Mouse (Mus musculus): ENCODE measurements around the gene Glrx5.

Glrx5 gene

DNA sequence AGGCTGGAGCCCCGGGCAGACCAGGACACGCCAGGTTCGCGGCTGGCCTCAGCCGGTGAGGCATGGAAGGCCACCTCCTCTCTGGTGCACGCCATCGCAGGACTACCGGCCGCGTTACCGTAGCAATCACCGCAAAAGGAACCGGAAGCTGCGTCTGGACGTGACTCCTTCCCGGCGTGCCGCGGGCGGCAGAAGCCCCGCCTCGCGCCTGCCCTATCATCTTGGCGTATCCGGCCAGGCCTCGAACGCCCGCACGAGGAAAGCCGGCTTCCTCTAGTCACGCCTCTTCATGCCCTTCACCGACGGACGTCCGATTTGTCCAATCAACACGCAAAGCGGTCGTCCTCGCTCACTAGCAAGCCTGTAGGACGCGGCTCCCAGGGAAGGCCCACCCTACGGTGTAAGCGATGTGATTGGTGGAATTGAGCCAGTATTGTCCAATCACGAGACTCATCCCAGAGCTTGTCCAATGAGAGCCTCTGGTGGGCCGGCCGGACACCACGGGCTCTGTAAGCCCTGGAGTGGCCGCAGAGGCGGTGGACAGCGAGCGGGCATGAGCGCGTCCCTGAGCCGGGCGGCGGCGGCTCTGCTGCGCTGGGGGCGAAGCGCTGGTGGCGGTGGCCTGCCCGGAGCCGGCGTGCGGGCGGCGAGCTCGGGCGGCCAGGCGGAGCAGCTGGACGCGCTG, at the start of gene Glrx5:
Gene Glrx5 (plus strand): TSS at position 542 of the 685 bp plus-strand sequence.
- DNase-seq (ENCODE audit: low spot score), result peak; percentile 100

GRCm38 (mm10) chr12:104983476-104983875, 49.0 kb upstream of the Glrx5 start:
- DNase-seq (ENCODE audit: low spot score), result peak; percentile 46

DNA sequence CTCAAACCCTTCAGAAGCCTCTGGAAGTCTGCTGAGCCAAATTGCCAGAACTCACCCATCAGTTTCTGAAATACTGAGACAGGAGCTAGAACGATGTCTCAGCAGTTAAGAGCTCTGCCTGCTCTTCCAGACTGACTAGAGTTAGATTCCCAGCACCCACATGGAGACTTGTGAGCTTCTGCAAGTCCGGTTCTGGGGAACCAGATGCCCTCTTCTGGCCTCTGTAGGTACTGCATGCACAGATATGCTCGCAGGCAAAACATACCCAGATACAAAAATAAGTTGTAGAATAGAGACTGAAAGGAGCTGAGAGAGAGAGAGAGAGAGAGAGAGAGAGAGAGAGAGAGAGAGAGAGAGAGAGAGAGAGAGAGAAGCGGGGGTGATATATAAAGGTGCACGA, 47.4 kb upstream of the Glrx5 start:
- DNase-seq (ENCODE audit: low spot score), result peak; percentile 35

- no peak for DNase-seq (ENCODE audit: low spot score)
Measured at GRCm38 (mm10) chr12:104986001-104986400, 46.5 kb upstream of the Glrx5 start.

DNA sequence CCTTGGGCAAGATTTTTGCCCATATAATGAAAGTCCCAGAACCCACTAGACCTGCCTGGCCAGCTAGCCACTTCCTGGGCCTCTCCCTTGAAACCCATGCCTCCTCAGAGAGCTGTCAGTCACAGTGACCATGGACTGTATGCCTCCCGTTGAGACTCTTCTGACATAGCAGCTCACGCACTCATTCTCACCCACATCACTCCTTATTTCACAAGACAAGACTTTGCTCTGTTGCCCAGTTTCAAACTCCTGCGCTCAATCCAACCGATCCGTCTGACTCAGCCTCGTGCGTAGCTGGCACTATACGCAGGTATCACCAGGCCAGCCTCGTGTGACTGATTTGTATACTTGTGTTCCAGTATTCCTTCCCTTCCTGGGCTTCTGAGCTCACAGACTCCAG, 45.7 kb upstream of the Glrx5 start:
- DNase-seq (ENCODE audit: low spot score), result no peak

- DNase-seq (ENCODE audit: low spot score), result no peak
Measured at GRCm38 (mm10) chr12:104987936-104988335, 44.6 kb upstream of the Glrx5 start.

DNA sequence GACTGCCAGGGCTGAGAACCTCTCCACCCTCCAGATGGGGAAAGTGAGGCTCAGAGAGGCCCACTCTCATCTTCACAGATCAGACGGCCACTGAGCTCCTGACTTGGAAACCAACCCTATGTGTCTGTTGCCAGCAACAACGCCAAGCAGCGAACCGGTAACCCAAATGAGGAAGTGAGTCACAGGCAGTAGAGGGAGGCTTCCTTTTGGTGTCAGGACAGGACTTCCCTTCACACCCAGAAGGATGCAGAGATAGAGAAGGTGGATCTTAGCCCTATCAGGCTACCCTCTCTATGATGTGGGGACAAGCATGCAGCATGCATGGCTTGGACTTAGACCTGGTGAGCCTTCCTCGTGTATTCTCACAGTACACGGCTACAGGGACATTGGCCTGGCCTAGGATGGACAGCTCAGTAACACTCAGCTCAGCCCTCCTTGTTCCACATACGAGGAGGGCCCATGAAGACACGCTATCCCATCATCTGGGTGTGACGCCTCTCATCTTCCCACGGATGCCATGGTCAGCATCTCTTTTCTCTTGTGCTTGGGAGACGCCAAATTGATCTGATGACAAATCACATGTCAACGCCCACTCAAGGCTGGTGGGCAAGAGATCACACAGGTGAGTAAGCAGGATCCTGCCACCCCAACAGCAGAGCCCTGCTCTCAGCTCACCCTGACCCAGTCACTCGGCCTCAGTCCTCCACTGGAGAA, 41.6 kb upstream of the Glrx5 start:
- no peak for DNase-seq (ENCODE audit: low spot score)

- no peak for DNase-seq (ENCODE audit: low spot score)
Measured at GRCm38 (mm10) chr12:104992123-104992741, 40.3 kb upstream of the Glrx5 start.

- DNase-seq (ENCODE audit: low spot score), result no peak
Measured at GRCm38 (mm10) chr12:104992838-104993237, 39.6 kb upstream of the Glrx5 start.

GRCm38 (mm10) chr12:104995259-104995876, 37.1 kb upstream of the Glrx5 start:
- no peak for DNase-seq (ENCODE audit: low spot score)

DNA sequence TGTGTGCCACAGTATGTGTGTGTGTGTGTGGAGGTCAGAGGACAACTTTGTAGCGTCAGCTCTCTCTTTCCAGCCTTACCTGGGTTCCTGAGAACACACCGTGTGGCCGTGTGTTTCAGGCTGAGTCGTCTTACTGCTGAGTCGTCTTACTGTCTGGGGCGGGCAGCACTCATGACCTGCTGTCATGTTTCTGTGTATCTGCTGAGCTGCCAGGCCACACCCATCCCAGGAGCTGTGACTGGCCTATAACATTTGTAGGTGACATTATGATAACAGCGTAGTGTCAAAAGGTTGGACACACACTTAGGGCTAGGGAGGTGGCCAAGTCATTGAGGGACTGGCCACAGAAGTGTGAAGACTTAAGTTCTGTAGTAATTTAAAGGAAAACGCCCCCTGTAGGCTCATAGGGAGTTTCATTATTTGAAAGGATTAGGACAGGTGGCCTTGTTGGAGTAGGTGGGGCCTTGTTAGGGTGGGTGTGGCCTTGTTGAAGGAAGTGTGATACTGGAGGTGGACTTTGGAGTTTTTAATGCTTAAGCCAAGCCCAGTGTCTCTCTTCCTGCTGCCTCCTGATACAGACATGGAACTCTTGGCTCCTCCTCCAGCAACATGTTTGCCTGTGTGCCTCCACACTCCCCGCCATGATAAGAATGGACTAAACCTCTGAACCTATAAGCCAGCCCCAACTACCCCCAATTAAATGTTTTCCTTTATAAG, 36.3 kb upstream of the Glrx5 start:
- no peak for DNase-seq (ENCODE audit: low spot score)

DNA sequence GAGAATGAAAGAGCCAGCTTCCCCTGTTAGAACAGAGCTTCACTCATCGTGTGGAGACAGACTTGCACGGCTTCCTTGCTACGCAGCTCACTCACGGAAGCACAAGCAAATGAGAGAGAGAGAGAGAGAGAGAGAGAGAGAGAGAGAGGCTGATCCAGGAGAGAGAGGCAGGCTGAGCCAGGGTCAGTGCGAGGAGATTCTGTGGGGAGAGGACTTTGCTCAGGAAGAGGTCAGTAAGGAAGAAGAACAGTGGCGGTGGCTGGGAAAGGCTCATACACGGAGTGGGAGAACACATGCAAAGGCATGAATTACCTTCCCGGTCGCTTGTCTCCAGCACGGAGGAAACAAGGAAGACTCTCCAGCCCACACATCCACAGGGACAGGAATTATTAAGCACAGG, 35.3 kb upstream of the Glrx5 start:
- no peak for DNase-seq (ENCODE audit: low spot score)

- no peak for DNase-seq (ENCODE audit: low spot score)
Measured at GRCm38 (mm10) chr12:104997641-104998293, 34.7 kb upstream of the Glrx5 start.

DNA sequence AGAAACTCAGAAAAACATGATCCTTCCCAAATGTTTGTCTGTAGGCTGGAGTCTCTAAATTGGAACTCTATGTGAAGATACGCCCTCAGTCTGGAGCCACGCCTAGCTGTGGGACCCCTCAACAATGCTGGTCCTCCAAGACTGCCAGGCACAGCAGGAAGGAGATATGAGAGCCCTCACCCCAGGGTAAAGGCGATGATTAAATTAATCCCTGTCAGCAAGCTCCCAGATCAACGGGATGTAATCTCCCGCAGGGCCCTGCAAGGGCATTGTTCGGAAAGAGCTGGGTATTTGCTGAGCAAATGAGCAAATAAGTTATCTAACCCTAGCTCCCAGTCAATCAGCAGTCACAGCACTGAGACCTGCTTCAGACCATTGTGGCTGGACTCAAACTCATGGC, 33.9 kb upstream of the Glrx5 start:
- DNase-seq (ENCODE audit: low spot score), result no peak

- no peak for DNase-seq (ENCODE audit: low spot score)
Measured at GRCm38 (mm10) chr12:104999171-104999570, 33.3 kb upstream of the Glrx5 start.

DNA sequence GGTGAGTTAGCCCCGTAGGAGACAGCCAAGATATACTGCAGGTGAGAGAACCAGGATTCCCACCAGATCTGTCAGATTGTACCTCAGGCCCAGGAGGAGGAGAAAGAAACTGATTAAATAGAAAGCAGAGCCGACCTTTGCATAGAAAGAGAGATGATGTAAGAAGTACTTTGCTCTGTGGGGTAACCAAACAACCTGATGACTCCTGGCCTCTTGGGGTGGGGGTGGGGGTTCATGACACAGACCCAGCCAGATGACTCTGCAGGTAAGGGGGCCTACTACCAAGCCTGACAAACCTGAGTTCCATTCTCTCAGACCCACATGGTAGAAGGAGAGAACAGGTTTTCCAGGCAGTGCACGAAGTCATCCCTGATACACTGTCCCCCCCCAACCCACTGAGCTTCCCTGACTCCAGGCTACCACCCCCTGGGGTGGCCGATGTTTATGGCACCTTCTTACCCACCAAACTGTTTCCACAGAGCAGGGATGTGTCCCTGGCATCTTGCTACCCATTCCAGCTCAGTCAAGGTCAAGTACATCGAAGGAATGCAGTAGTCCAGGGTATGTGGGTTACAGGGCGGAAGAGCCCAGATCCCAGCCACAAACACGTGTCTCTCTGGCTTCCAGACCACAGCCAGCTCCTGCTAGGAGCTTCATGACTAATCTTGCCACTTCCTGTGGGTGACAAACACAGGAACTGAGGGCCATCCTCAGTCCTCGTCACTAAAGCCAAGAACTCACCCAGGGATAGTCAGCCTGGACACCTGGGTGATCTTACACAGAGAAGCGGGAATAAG, 31.8 kb upstream of the Glrx5 start:
- no peak for DNase-seq (ENCODE audit: low spot score)

DNA sequence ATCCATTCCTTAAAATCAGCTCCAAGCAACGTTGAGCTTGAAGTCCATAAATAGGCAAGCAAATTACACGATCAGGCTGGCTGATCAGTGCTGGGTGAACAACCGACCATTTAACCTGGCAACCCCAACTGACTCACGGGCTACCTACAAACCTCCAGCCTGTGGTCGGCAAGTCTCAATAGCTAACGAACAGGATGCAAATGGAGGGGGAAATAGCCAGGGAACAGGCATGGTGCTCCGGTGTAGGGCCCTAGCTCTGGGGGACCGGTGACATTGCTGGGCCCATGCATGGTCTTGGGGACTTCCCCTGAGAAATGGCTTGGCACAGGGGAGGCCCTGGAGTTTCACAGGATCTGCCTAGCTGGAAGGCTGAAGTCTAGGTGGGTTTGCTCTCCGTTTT, 31.2 kb upstream of the Glrx5 start:
- DNase-seq (ENCODE audit: low spot score), result no peak

- peak; percentile 60 for DNase-seq (ENCODE audit: low spot score)
Measured at GRCm38 (mm10) chr12:105002340-105003132, 30.0 kb upstream of the Glrx5 start.

DNA sequence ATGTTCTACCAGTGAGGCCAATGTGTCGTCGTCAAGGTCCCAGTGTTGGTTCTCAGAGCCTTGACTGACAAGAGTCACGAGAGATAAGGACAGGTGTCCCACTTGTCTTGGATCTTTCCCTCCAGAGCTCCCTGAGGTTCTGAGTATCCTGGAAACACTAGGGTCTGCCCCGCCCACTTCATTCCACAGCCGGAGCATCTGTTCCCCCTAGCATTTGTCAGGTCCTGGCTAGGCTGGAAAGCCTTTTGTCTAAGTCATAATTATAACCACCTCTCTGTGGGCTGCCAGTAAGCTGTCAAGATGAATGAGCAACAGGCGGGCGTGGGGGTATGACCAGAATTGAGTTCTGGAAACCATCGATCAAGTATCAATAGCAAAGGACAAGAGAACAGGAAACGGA, 29.3 kb upstream of the Glrx5 start:
- DNase-seq (ENCODE audit: low spot score), result no peak

GRCm38 (mm10) chr12:105003715-105004114, 28.8 kb upstream of the Glrx5 start:
- no peak for DNase-seq (ENCODE audit: low spot score)
